Mouse (Mus musculus): ENCODE measurements around the gene Ddx39b.
"Not testable (repeated sequence)": the region's sequence is repeated elsewhere in the genome, so short reads cannot be mapped to it uniquely, and the experiment has no call there.

Gene Ddx39b

DNA sequence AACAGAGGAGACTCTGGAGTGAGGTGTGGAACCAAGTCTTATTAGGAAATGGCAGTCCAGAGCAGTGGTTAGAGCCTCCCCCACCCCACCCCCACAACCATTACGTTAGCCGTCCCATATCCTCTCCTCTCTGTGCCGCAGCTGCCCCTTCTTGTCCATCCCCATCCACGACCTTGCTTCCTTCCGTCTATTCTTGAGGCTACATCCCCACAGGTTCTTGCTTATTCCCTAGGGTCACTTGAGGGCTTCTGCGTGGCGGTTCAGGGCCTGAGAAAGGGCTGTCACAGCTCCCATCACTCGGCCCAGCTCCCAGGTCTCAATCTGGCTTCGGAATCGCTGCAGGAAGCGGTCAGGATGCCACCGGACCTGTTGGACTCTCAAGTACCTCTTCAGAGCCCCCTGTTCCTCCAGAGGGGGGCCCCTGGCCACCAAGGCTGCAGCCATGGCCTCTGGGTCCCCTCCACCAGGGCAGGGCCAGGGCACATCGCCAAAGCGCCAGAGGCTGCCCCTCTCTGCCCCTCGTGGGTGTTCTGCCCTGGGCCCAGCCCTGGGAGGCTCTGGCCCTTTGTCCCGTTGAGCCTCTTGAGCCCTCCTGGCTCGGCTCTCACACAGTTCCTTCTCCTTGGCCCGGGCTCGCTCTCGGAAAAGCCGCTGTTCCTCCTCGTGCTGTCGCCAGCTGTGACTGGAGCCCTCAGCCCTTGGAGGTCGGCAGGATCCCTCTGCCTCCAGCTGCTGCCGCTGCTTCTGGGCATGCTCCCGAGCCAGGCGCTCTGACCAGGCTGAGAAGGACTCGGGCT lies 21.2 kb upstream of the Ddx39b start, which contains the start of gene Gm16181:
Gene Gm16181, plus strand, starts transcription at position 679 of the 797 bp plus-strand sequence.
- DNase-seq, result no peak

DNA sequence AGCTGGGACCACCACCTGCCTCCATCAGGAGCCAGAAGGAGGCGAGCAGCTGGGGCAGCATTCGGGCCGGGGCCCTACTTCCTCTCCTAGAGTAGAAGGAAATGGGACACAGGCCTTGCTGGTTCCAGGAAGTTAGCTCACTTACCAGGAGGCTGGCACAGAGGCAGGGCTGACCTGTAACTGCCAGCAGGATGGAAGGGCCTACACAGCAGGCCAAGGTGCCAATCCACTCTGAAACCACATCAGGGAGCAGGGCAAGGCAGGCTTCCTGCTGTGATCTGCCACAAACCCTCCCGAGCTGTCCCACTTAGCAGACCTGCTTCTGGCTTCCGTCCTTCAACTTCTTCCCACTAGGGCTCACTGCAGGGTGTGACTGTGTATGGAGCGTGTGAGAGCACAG lies 19.2 kb upstream of the Ddx39b start:
- no peak for DNase-seq

GRCm38 (mm10) chr17:35224641-35225040 lies 16.9 kb upstream of the Ddx39b start:
- no peak for DNase-seq

DNA sequence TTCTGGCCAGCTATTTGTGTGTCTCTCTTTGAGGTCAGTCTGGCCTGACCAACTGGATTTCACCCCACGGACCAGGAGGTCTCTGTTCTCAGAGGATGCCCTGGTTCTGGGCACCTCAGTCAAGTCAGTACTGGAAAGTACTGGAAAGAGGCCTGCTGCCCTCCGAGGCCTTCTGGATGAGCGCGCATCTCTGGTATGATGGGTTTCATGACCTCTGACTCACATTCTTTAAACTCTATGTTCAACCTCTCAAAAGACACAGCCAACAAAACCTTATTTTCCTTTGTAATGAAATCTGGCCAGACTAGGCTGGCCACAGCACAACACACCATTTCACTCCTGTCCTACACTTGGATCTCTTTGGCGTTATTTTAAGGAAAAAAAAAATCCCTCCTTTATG lies 16.1 kb upstream of the Ddx39b start:
- no peak for DNase-seq

GRCm38 (mm10) chr17:35226561-35227046 lies 14.9 kb upstream of the Ddx39b start:
- no peak for DNase-seq

DNA sequence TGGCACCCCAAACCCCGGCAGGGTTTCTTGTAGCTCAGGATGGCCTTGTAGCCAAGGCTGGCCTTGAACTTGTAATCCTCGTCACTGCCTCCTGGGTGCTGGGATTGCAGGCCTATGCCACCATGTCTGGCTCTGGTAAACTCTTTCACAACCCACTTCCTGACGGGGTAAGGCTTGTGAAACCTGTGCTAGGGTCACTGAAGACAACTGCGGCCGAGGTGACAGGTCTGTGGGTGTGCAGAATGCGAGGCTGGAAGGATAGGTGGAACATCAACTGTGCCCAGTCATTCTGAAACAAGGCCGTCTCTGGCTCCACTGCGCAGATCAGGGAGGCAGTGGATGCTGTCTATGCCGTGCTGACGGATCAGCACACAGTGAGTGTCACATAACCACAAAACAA lies 10.5 kb upstream of the Ddx39b start:
- no peak for DNase-seq

DNA sequence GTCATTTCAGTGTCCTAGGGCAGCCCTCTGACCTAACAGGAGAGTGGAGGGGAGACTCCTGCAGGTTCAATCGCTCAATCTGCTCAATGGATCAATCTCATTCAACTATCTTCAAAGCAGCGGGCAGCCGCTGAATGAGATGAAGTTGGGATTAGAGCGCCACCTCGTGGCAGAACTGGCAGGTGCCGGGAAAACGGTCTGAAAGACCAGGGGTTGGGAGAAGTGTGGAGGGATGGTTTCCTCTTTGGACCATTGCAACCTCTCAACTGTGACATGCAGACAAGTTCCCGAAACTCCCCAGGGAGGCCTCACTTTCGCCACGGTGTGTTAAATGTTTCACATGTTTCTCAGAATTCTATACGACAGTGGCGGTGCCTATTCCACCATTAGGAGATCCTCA lies 9.5 kb upstream of the Ddx39b start:
- DNase-seq, result peak; percentile 75

DNA sequence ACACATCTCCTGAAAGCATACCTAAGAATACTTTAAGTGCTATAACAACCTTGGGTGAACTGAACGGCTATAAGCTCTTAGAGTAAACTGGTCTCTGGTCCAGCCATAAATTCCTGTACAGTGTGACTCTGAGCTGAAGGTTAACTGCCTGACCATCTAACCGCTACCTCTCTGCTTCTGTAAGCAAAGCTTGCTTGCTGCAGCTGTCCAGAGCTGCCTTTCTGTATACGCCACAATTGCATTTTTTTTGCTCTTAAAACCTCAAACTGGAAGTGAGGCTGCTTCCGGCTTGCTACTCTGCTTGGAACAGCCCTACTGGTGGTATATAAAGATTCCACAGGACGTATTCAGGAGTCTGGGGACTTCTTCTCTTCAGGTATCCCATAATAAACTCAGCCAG lies 8.9 kb upstream of the Ddx39b start:
- no peak for DNase-seq

DNA sequence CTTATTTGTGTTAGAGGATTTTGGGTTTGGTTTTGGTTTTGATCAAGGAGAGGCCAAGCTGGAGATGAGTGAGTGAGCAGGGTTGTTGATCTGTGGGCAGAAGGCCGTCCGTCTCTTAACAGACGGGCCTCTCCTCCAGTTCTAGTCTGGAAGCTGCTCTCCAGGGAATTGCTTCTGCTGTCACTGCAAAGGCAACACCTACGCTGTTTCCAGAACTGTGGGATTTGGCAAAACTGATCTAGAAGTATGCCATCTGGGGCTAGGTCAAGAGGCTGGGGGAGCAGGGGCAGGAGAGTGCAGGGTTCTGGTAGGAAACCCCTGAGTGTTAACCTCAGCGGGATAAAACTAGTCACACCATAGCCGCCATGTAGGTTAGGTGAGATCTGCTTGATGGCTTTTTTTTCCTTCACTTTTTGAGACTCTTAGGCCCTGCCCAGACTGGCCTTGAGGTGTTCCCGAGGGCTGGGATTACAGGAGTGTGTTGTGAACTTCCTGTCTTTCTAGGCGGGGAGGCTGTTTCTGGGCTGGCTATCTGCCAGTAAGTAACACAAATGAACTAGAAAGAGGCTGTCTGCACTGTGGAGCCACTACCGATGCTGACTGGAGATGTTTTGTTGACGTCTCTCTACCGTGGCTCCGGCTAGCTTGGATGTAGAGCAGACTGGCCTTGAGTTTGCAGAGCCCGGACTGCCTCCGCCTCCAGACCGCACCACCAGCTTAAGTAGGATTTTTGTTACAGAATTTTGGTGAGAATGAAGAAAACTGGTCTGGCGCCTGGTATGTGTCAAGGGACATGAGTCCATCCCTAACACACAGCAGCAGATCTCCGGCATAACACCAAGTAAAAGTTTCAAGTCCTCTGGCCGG lies 8.2 kb upstream of the Ddx39b start, which contains the start of gene Atp6v1g2:
Gene Atp6v1g2, plus strand, starts transcription at position 547 of the 867 bp plus-strand sequence.
- no peak for DNase-seq

- not testable (repeated sequence) for DNase-seq
These were observed 7.5 kb upstream of the Ddx39b start for GRCm38 (mm10) chr17:35234090-35234489.

DNA sequence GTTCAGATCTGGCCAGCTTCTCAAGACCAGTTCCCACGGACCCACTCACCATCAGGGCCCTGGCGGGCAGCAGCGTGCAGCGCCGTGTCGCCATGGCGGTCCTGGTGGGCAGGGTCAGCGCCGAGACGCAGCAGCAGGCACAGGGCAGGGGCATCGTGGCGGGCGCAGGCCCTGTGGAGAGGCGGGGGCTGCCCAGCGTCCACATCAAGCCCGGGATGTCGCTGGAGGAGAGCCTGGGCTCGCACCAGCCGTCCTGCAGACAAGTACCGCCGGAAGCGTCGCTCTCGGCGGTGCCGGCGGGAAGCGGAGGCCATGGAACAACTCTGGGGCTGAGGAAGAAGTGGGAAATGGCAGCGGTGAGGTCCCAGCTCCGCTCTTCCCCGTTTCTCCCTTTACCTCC lies 6.6 kb upstream of the Ddx39b start:
- DNase-seq, result peak; percentile 54

DNA sequence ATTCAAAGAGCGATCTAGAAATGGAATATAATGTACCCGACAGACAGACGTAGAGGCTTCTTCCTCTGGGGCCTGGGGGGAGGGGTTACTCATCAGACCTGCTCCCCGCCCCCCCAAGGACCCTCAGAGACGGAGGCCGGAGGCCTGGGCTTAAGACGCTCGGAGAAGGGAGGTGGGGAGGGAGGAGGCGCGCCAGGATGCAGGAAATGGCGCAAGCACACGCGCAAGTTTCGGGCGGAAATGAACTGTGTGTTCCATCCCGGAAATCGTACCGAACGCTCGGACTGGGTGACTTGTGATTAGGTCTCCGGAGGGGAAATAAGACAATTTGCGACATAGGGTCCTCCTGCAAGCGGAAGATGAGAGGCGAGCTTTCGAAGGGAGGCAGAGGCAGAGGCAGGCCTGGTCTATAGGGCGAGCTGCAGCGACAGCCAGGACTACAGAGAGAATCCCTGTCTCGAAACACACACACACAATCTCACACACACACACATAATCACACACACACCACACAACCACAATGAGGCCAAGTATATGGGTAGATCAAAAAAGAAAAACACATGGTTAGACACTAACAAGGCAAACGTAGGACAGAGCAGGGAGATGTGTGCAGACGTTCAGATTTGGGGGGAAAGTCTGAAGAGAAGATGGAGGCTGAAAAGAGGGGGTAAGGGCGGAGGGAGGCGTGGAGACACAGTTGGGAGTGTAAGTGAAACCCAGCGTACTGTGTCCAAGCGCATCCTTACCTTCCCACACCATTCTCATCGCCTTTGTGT lies 5.7 kb upstream of the Ddx39b start, which contains the start of gene Nfkbil1:
Gene Nfkbil1, minus strand, starts transcription at position 179 of the 776 bp plus-strand sequence.
- DNase-seq, result peak; percentile 85

- peak; percentile 99 for DNase-seq
These were observed 5.2 kb upstream of the Ddx39b start for GRCm38 (mm10) chr17:35236390-35236746.

DNA sequence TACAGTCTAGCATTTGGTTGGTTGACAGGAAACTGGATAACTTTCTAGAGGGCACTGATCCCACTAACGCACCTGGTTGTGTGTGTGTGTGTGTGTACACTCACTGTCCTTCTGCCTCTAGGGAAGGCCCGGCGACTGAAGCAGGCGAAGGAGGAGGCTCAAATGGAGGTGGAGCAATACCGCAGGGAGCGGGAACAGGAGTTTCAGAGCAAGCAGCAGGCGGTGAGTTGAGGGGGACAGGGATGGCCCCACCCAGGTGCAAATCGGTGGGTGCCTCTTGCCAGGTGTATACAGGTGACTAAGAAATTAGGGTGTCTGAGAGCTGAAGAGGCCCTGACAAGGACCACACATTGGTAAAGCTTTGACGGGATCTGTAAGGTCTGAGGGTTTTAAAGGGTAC lies 4.5 kb upstream of the Ddx39b start:
- no peak for DNase-seq

DNA sequence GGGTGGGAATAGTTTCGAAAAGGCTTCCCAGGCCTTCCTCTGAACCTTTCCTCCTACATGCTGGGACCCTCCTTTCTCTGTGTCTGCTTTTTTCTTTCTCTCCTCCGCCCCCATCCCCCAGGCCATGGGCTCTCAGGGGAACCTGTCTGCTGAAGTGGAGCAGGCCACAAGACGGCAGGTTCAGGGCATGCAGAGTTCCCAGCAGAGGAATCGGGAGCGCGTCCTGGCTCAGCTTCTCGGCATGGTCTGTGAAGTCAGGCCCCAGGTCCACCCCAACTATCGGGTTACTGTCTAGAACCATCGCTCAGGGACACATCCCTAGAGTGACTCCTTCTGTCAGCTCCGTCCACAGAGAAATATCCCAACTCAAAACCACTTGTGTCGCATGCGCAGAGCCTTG lies 4.0 kb upstream of the Ddx39b start:
- no peak for DNase-seq

DNA sequence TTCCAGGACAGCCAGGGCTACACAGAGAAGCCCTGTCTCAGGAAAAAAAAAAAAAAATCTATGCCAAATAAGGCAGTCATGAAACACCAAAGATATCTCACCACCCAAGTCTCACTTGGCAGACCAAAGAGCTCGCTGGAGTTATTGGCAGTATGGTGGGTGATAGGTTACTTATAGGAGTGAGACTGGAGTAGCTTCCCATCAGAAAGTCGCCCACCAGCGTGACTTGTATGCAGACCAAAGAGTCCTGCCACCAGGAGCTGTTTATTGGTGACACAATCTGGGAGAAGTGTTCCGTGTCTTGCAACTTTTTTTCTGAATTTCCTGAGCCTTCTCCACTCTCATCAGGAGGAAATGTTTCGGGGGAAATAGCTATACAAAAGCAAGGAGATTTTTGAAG lies 1.8 kb upstream of the Ddx39b start:
- DNase-seq, result no peak

GRCm38 (mm10) chr17:35240384-35241304 lies 902 bp upstream of the Ddx39b start:
- DNase-seq, result no peak

DNA sequence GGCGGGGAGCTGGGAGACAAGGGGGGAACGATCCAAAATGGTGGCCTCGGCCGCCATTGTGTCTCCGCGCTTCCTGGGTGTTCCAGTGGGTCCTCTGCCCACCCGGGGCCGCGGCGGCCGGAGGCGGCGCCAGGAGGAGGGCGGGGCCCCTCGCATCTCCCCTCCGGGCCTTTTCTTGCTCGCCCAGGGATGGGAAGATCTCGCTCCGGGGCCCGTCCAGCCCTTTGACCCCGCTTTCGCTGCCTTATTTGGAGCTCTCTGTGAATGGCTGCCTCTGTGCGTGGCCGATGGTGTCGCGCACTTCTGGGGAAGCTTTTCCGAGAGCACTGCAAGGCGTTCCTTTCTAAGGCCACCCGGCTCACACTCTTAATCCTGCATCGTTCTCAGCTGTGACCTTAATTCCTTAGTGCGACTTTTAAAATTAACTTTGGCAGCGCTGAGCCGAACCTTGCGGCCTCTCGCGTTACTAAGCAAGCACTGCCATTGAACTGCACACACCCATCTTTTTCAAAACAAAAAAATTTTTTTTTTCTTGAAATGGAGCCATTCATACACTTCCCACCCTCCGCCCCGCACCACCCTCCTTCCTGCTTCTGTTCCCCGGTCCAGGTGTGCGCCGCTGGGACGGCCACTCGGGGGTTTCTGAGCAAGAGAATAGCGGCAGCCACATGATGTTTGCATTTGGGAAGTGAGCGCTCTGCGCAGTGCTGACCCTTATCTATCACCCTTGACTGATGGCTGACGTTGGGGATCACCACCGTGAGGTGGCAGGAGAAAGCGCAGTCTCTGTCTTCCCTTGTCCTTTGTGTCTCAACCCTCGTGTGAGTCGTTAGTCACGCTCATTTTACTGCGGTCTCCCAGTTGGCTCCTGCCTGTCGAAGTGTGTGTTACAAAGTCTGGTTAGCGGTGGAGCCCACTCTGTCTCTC lies 732 bp downstream of the Ddx39b start:
- DNase-seq, result no peak

GRCm38 (mm10) chr17:35243086-35243485 lies 1.5 kb downstream of the Ddx39b start:
- DNase-seq, result peak; percentile 56

- DNase-seq, result no peak
These were observed 3.5 kb downstream of the Ddx39b start for GRCm38 (mm10) chr17:35244999-35245398.

Measured in cerebellum, adult 11 months (tissue).